Comparison of ENCODE assay signal across 15 mouse cellular contexts in genomic region chr7:29338984-29339679, GRCm38 (mm10). TPM values are rescaled to one million over a fixed set of nuclear protein-coding genes. Genes with fewer than 3 reads are reported as not detected.
A peak's percentile ranks its signal among the peaks of the same experiment; 100 is the strongest.
DNase-seq lines count a peak whose midpoint lies in the region; ATAC-seq and TF ChIP-seq lines count a peak whose summit lies in the region.
"Had no signal": no experiment of that assay in that cellular context is flagged by ENCODE, and none has a peak within 500 bp of the region (broad histone marks: within the 10 kb centered on the region; RNA-seq: fewer than 3 reads in every experiment).

No protein-coding gene starts in this region.

- intact Hi-C loops in heart, adult 2 months (cut with DNase I) = no loop called here

- no peak overlapping the region for H3K27ac ChIP-seq in stomach, embryonic 15.5 days
- no peak overlapping the region for H3K27ac ChIP-seq in stomach, postnatal 0 days (replicated peaks)
- H3K27ac ChIP-seq in liver, embryonic 13.5 days = peak overlapping the region; percentile 91
- H3K27ac ChIP-seq in heart, adult 2 months = no peak overlapping the region
- H3K27ac ChIP-seq: embryonic facial prominence, embryonic 13.5 days; hindbrain, embryonic 12.5 days had no signal

- DNase-seq in adrenal gland, adult 2 months = peak; percentile 66
- no peak for DNase-seq in adrenal gland, adult 18-20 months (ENCODE audit: low spot score in 2 of 2)
- DNase-seq in stomach, postnatal 0 days (ENCODE audit: low spot score) = no peak
- DNase-seq in liver, embryonic 13.5 days = peak; percentile 74
- no peak for DNase-seq in heart, adult 2 months
- no peak for DNase-seq in heart, postnatal 4 days
- no peak for DNase-seq in T-cell, adult 2 months (ENCODE audit: low spot score)
- DNase-seq: cerebellum, adult 9-11 months; left cerebral cortex, postnatal 4 days; lung, postnatal 4 days had no signal

- no peak for TF ChIP-seq EP300 in stomach, postnatal 0 days (optimal IDR thresholded peaks at IDR 0.05)
- no peak for TF ChIP-seq EP300 in heart, adult 2 months (IDR thresholded peaks at IDR 0.05; ENCODE audit: insufficient read depth, low read depth, low read length)

- H3K4me1 ChIP-seq in stomach, embryonic 15.5 days = no peaks in the 10 kb centered on the region
- no peaks in the 10 kb centered on the region for H3K4me1 ChIP-seq in stomach, postnatal 0 days (replicated peaks; ENCODE audit: control insufficient read depth, insufficient read depth)
- H3K4me1 ChIP-seq in liver, embryonic 13.5 days (replicated peaks) = peaks cover 97% of the 10 kb centered on the region
- H3K4me1 ChIP-seq in heart, adult 2 months (ENCODE audit: control insufficient read depth, insufficient read depth, low read length) = no peaks in the 10 kb centered on the region

- peak; percentile 53; the same call in 1 of the 2 replicates for ATAC-seq in stomach, embryonic 15.5 days (ENCODE audit: insufficient read depth, low FRiP score, low read depth)
- no peak for ATAC-seq in stomach, postnatal 0 days (ENCODE audit: low FRiP score, low TSS enrichment)
- ATAC-seq in liver, embryonic 13.5 days (ENCODE audit: low read depth) = peak; percentile 89
- ATAC-seq: activated CD4-positive, CD25-positive, alpha-beta regulatory T cell, adult 4 months had no signal

- no peak for TF ChIP-seq CTCF in stomach, postnatal 0 days (IDR thresholded peaks at IDR 0.05; ENCODE audit: low read depth)
- no peak for TF ChIP-seq CTCF in heart, adult 2 months (IDR thresholded peaks at IDR 0.05)

- no peak overlapping the region; the same call in 1 of the 2 replicates for H3K4me2 ChIP-seq in stomach, embryonic 15.5 days
- no peak overlapping the region for H3K4me2 ChIP-seq in stomach, postnatal 0 days (replicated peaks; ENCODE audit: low read depth)
- H3K4me2 ChIP-seq in liver, embryonic 13.5 days = peak overlapping the region; percentile 71
- H3K4me2 ChIP-seq: embryonic facial prominence, embryonic 13.5 days; hindbrain, embryonic 12.5 days had no signal

- TF ChIP-seq POLR2A in heart, adult 2 months (IDR thresholded peaks at IDR 0.05; ENCODE audit: insufficient read depth, low read depth, low read length) = no peak

- no peaks in the 10 kb centered on the region for H3K79me2 ChIP-seq in heart, adult 2 months (replicated peaks; ENCODE audit: control insufficient read depth, insufficient read depth, low read length)

- H3K4me3 ChIP-seq in stomach, embryonic 15.5 days (replicated peaks) = no peak overlapping the region
- H3K4me3 ChIP-seq in stomach, postnatal 0 days (ENCODE audit: low read depth, low read length) = no peak overlapping the region
- H3K4me3 ChIP-seq in liver, embryonic 13.5 days (replicated peaks) = peak overlapping the region; percentile 44
- no peak overlapping the region for H3K4me3 ChIP-seq in heart, adult 2 months
- H3K4me3 ChIP-seq: embryonic facial prominence, embryonic 13.5 days; hindbrain, embryonic 12.5 days; myocyte had no signal

- H3K9me3 ChIP-seq in stomach, embryonic 15.5 days = no peaks in the 10 kb centered on the region
- no peaks in the 10 kb centered on the region for H3K9me3 ChIP-seq in stomach, postnatal 0 days (ENCODE audit: control insufficient read depth, low read length)
- no peaks in the 10 kb centered on the region for H3K9me3 ChIP-seq in liver, embryonic 13.5 days (replicated peaks)
- H3K9me3 ChIP-seq: embryonic facial prominence, embryonic 13.5 days; hindbrain, embryonic 12.5 days had no signal

- 61% methylated on average over 14 of the region's 14 CpGs for WGBS in stomach, embryonic 15.5 days
- WGBS in stomach, postnatal 0 days = 58% methylated on average over 14 of the region's 14 CpGs
- WGBS in liver, embryonic 13.5 days (ENCODE audit: insufficient replicate concordance) = 11% methylated on average over 14 of the region's 14 CpGs
- 54% methylated on average over 14 of the region's 14 CpGs for WGBS in heart, adult 2 months

- H3K9ac ChIP-seq in stomach, embryonic 15.5 days = no peak overlapping the region
- H3K9ac ChIP-seq in stomach, postnatal 0 days (ENCODE audit: low read length) = no peak overlapping the region
- H3K9ac ChIP-seq in liver, embryonic 13.5 days = peak overlapping the region; percentile 73
- no peak overlapping the region for H3K9ac ChIP-seq in heart, adult 2 months (ENCODE audit: low read depth, low read length)
- H3K9ac ChIP-seq: embryonic facial prominence, embryonic 13.5 days; hindbrain, embryonic 12.5 days had no signal

- H3K27me3 ChIP-seq in stomach, embryonic 15.5 days (replicated peaks) = no peaks in the 10 kb centered on the region
- no peaks in the 10 kb centered on the region for H3K27me3 ChIP-seq in stomach, postnatal 0 days (ENCODE audit: control insufficient read depth, insufficient read depth, low read length)
- H3K27me3 ChIP-seq in liver, embryonic 13.5 days = no peaks in the 10 kb centered on the region
- H3K27me3 ChIP-seq in heart, adult 2 months (ENCODE audit: control insufficient read depth, insufficient read depth, low read length) = no peaks in the 10 kb centered on the region
- H3K27me3 ChIP-seq: embryonic facial prominence, embryonic 13.5 days; hindbrain, embryonic 12.5 days had no signal

- H3K36me3 ChIP-seq in stomach, embryonic 15.5 days = peaks cover 16% of the 10 kb centered on the region; the same call in 1 of the 2 replicates
- H3K36me3 ChIP-seq in stomach, postnatal 0 days (ENCODE audit: control insufficient read depth, insufficient read depth, low read length) = peaks cover 11% of the 10 kb centered on the region
- 0 out of 2 replicates have a peak, but pooled peaks cover 3% of the 10 kb centered on the region for H3K36me3 ChIP-seq in liver, embryonic 13.5 days
- no peaks in the 10 kb centered on the region for H3K36me3 ChIP-seq in heart, adult 2 months (ENCODE audit: control insufficient read depth, insufficient read depth, low read length)

RNA-seq across cellular contexts. Expression of gene Dpf1, which starts 35.4 kb away (rescaled TPM):
- 1 to 10 TPM; 1.5 to 3.3 TPM for total RNA-seq in adrenal gland, adult 2 months (2021)
- 2.9 and 3.1 TPM in 2 replicates for polyA plus RNA-seq in adrenal gland, adult 2 months (2012; rRNA removed)
- total RNA-seq in adrenal gland, adult 18-20 months (2021) = 1 to 10 TPM; 1.8 to 4.5 TPM
- polyA plus RNA-seq in stomach, embryonic 15.5 days (2015; fragmentation: Nextera tagmentation; extraction: Ambion mirVana) = 7.6 and 8.2 TPM in 2 replicates
- polyA plus RNA-seq in stomach, postnatal 0 days (2015; fragmentation: Nextera tagmentation; extraction: Ambion mirVana) = 1.9 TPM in 2 replicates
- 1.7 and 2.3 TPM in 2 replicates for polyA plus RNA-seq in liver, embryonic 13.5 days (2015; fragmentation: Nextera tagmentation; extraction: Ambion mirVana)
- total RNA-seq in heart, adult 2 months (2021) = under 1 TPM in 1 of 2 experiments, not detected in 1; 0.27 TPM
- 0.21 and 0.38 TPM in 2 replicates for polyA plus RNA-seq in heart, adult 2 months (2012; rRNA removed)
- 1 to 10 TPM; 1.2 to 1.8 TPM for total RNA-seq in heart, postnatal 4 days (2021)
- polyA plus RNA-seq: activated CD4-positive, CD25-positive, alpha-beta regulatory T cell, adult 4 months had no signal

RNA-seq across cellular contexts. Expression of gene Ppp1r14a, which starts 50.0 kb away (rescaled TPM):
- total RNA-seq in adrenal gland, adult 2 months (2021) = 1 to 10 TPM; 5.5 to 9.8 TPM
- 9.2 and 12.1 TPM in 2 replicates for polyA plus RNA-seq in adrenal gland, adult 2 months (2012; rRNA removed)
- total RNA-seq in adrenal gland, adult 18-20 months (2021) = 1 to 10 TPM; 4.8 TPM
- polyA plus RNA-seq in stomach, embryonic 15.5 days (2015; fragmentation: Nextera tagmentation; extraction: Ambion mirVana) = 42.7 and 56.7 TPM in 2 replicates
- polyA plus RNA-seq in stomach, postnatal 0 days (2015; fragmentation: Nextera tagmentation; extraction: Ambion mirVana) = 53.3 and 64.8 TPM in 2 replicates
- 3.2 and 3.6 TPM in 2 replicates for polyA plus RNA-seq in liver, embryonic 13.5 days (2015; fragmentation: Nextera tagmentation; extraction: Ambion mirVana)
- total RNA-seq in heart, adult 2 months (2021) = 10 to 100 TPM in 1 of 2 experiments, 1 to 10 TPM in 1; 8.7 to 10.3 TPM
- polyA plus RNA-seq in heart, adult 2 months (2012; rRNA removed) = 16.3 and 18.4 TPM in 2 replicates
- 10 to 100 TPM; 22.8 to 24.7 TPM for total RNA-seq in heart, postnatal 4 days (2021)
- polyA plus RNA-seq: activated CD4-positive, CD25-positive, alpha-beta regulatory T cell, adult 4 months had no signal

RNA-seq across cellular contexts. Expression of gene Spint2, which starts 57.4 kb away (rescaled TPM):
- total RNA-seq in adrenal gland, adult 2 months (2021) = 10 to 100 TPM; 44.3 to 53.9 TPM
- 61.1 and 90.2 TPM in 2 replicates for polyA plus RNA-seq in adrenal gland, adult 2 months (2012; rRNA removed)
- 10 to 100 TPM; 48.4 to 83.8 TPM for total RNA-seq in adrenal gland, adult 18-20 months (2021)
- polyA plus RNA-seq in stomach, embryonic 15.5 days (2015; fragmentation: Nextera tagmentation; extraction: Ambion mirVana) = 525 and 574 TPM in 2 replicates
- 638 and 692 TPM in 2 replicates for polyA plus RNA-seq in stomach, postnatal 0 days (2015; fragmentation: Nextera tagmentation; extraction: Ambion mirVana)
- polyA plus RNA-seq in liver, embryonic 13.5 days (2015; fragmentation: Nextera tagmentation; extraction: Ambion mirVana) = 24.9 and 25.2 TPM in 2 replicates
- total RNA-seq in heart, adult 2 months (2021) = 10 to 100 TPM; 39.4 to 46.4 TPM
- 40.5 and 45.7 TPM in 2 replicates for polyA plus RNA-seq in heart, adult 2 months (2012; rRNA removed)
- total RNA-seq in heart, postnatal 4 days (2021) = 10 to 100 TPM; 71.2 to 73.7 TPM

Comparison
In these comparisons a context has a peak if more than half of its experiments do, and no peak if none do; other contexts are left out.
1. DNase-seq: peak in adrenal gland, adult 2 months (single experiment) and liver, embryonic 13.5 days (single experiment); none in adrenal gland, adult 18-20 months (0 of 2), stomach, postnatal 0 days (single experiment), heart, adult 2 months (0 of 2), heart, postnatal 4 days (single experiment) and T-cell, adult 2 months (single experiment).